Mouse (Mus musculus): ENCODE measurements at regions not wholly inside any gene's neighbourhood (a gene's known extent, or its start where the extent isn't known, plus 50 kb on each side); places are given as distances from the start of the nearest gene placed in this dataset.

DNA sequence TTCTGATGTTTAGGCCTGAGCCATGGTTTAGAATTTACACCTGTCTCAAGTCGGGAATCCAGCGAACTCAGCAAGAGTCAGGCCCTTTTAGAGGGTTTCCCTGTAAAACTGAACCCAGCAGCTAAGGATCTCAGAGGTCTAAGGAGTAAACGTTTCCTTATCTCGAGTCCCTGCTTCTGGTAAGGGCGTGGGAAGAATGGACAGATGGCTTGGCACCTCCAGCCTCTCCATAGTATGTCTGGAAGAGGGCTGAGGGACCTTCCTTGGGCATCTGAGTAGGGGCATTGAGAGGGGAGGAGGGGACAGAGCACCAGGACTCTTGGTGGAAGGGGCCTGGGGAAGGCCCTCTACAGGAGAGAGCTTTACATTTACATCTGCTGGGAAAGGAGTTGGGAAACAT lies 123.6 kb upstream of the Kit start:
- no peaks in the 10 kb centered on the region for H3K36me3 ChIP-seq (ENCODE audit: control insufficient read depth, insufficient read depth, low read length)
- intact Hi-C loops (cut with DNase I) = no loop called here
- H3K4me1 ChIP-seq (ENCODE audit: control insufficient read depth, insufficient read depth, low read length) = no peaks in the 10 kb centered on the region
- 57% methylated on average over 5 of the region's 5 CpGs for WGBS
- no peak overlapping the region for H3K9ac ChIP-seq (ENCODE audit: low read depth, low read length)
- no peaks in the 10 kb centered on the region for H3K27me3 ChIP-seq (ENCODE audit: control insufficient read depth, insufficient read depth, low read length)
- TF ChIP-seq EP300 (IDR thresholded peaks at IDR 0.05; ENCODE audit: insufficient read depth, low read depth, low read length) (no peak), POLR2A (IDR thresholded peaks at IDR 0.05; ENCODE audit: insufficient read depth, low read depth, low read length) (no peak), CTCF (IDR thresholded peaks at IDR 0.05) (no peak)
- H3K79me2 ChIP-seq (replicated peaks; ENCODE audit: control insufficient read depth, insufficient read depth, low read length) = no peaks in the 10 kb centered on the region
- DNase-seq = no peak
- H3K27ac ChIP-seq = no peak overlapping the region
- no peak overlapping the region for H3K4me3 ChIP-seq

DNA sequence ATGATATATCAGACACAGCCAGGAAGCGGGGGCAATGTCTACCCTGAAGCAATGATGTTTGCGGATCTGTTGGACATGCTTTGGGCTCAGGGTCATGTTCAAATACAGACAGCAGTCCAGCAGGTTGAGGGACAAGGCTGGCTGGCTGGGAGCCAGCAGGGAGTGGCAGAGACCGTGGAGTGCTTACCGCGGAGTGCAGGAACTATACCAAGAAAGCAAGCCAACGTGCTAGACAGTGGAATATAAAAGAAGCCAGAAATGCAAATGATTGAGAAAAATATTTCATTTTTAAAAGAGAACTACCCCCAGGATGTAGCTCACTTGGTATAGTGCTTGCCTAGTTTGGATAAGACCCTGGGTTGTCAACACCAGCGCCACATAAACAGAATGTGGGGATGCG lies 123.0 kb upstream of the Kit start:
- WGBS = 47% methylated on average over 8 of the region's 8 CpGs
- intact Hi-C loops (cut with DNase I) = no loop called here
- H3K36me3 ChIP-seq (ENCODE audit: control insufficient read depth, insufficient read depth, low read length) = no peaks in the 10 kb centered on the region
- no peak overlapping the region for H3K27ac ChIP-seq
- H3K9ac ChIP-seq (ENCODE audit: low read depth, low read length) = no peak overlapping the region
- no peak overlapping the region for H3K4me3 ChIP-seq
- peak in 1 of 2 experiments; percentile 8 for DNase-seq
- H3K79me2 ChIP-seq (replicated peaks; ENCODE audit: control insufficient read depth, insufficient read depth, low read length) = no peaks in the 10 kb centered on the region
- H3K4me1 ChIP-seq (ENCODE audit: control insufficient read depth, insufficient read depth, low read length) = no peaks in the 10 kb centered on the region
- TF ChIP-seq POLR2A (IDR thresholded peaks at IDR 0.05; ENCODE audit: insufficient read depth, low read depth, low read length) (no peak), EP300 (IDR thresholded peaks at IDR 0.05; ENCODE audit: insufficient read depth, low read depth, low read length) (no peak), CTCF (IDR thresholded peaks at IDR 0.05) (no peak)
- no peaks in the 10 kb centered on the region for H3K27me3 ChIP-seq (ENCODE audit: control insufficient read depth, insufficient read depth, low read length)

DNA sequence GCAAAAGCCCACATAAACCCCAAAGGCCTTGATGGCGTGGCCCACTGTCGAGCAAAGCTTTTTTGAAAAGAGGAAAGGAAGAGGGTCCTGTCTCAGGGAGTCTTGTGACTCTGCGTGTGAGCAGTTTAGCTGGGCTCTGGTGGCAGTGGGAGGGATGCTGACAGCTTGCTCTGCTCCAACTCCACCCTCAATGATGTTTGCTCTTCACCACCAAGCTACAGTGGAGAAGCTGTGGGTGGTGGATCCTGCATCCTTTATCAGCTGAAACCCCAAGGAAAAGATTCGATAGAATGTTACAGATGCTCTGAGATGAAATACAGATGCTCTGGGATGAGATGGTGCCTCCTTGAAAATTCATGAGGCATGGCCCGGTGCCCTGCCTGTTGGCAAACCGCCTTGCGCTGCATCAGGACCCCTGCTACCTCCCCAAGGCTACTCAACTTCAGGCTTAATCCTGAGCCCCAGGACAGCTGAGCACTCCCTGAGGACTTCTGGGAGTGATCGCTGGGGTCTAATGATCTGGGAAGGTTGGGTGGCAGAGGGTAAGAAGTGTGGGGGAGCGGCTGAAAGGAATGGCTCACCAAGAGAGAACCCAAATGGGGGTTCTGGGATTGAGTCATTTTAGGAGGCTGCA lies 120.8 kb upstream of the Kit start:
- no peaks in the 10 kb centered on the region for H3K27me3 ChIP-seq (ENCODE audit: control insufficient read depth, insufficient read depth, low read length)
- TF ChIP-seq EP300 (IDR thresholded peaks at IDR 0.05; ENCODE audit: insufficient read depth, low read depth, low read length) (no peak), CTCF (IDR thresholded peaks at IDR 0.05) (no peak), POLR2A (IDR thresholded peaks at IDR 0.05; ENCODE audit: insufficient read depth, low read depth, low read length) (no peak)
- no peaks in the 10 kb centered on the region for H3K4me1 ChIP-seq (ENCODE audit: control insufficient read depth, insufficient read depth, low read length)
- no peak for DNase-seq
- no peaks in the 10 kb centered on the region for H3K79me2 ChIP-seq (replicated peaks; ENCODE audit: control insufficient read depth, insufficient read depth, low read length)
- H3K4me3 ChIP-seq = no peak overlapping the region
- intact Hi-C loops (cut with DNase I) = no loop called here
- WGBS = 74% methylated on average over 9 of the region's 9 CpGs
- H3K36me3 ChIP-seq (ENCODE audit: control insufficient read depth, insufficient read depth, low read length) = no peaks in the 10 kb centered on the region
- H3K9ac ChIP-seq (ENCODE audit: low read depth, low read length) = no peak overlapping the region
- no peak overlapping the region for H3K27ac ChIP-seq

DNA sequence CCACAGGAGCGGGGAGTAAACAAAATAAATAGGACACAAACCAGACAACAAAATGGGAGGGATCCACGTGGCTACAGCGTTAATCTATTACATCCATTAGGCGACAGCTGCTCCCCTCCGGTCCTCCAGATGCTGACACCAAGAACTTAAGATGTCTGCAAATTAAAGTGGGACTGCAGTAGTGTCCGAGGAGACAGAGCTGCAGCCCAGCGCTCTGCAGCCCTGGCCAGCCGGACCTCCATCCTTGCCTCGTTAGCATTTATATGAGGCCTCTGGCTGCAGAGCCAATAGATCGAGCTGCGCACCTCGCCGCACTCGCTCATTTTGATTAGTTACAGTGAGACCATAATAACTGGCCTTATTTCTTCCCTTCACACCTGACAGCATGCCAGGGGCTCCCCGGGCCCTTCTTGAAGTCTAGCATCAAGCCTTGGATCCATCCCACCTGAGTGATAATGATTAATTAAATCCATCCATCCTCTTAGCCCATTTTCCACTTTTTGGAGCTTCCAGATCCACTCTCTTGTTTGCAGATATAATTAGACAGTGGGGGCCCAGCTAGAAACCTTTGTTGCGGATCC lies 119.7 kb upstream of the Kit start:
- no peak for TF ChIP-seq EP300 (IDR thresholded peaks at IDR 0.05; ENCODE audit: insufficient read depth, low read depth, low read length)
- TF ChIP-seq POLR2A (IDR thresholded peaks at IDR 0.05; ENCODE audit: insufficient read depth, low read depth, low read length) = no peak
- no peak for TF ChIP-seq CTCF (IDR thresholded peaks at IDR 0.05)
- Histone ChIP-seq H3K4me3 (no peak overlapping the region), H3K27ac (no peak overlapping the region), H3K4me1 (ENCODE audit: control insufficient read depth, insufficient read depth, low read length) (no peaks in the 10 kb centered on the region), H3K79me2 (replicated peaks; ENCODE audit: control insufficient read depth, insufficient read depth, low read length) (no peaks in the 10 kb centered on the region), H3K27me3 (ENCODE audit: control insufficient read depth, insufficient read depth, low read length) (no peaks in the 10 kb centered on the region), H3K9ac (ENCODE audit: low read depth, low read length) (no peak overlapping the region), H3K36me3 (ENCODE audit: control insufficient read depth, insufficient read depth, low read length) (no peaks in the 10 kb centered on the region)
- intact Hi-C loops (cut with DNase I) = no loop called here
- DNase-seq = no peak
- 87% methylated on average over 16 of the region's 16 CpGs for WGBS

- Histone ChIP-seq H3K79me2 (replicated peaks; ENCODE audit: control insufficient read depth, insufficient read depth, low read length) (no peaks in the 10 kb centered on the region), H3K27ac (no peak overlapping the region), H3K9ac (ENCODE audit: low read depth, low read length) (no peak overlapping the region), H3K27me3 (ENCODE audit: control insufficient read depth, insufficient read depth, low read length) (no peaks in the 10 kb centered on the region), H3K36me3 (ENCODE audit: control insufficient read depth, insufficient read depth, low read length) (no peaks in the 10 kb centered on the region), H3K4me1 (ENCODE audit: control insufficient read depth, insufficient read depth, low read length) (no peaks in the 10 kb centered on the region), H3K4me3 (no peak overlapping the region)
- DNase-seq = no peak
- TF ChIP-seq CTCF (IDR thresholded peaks at IDR 0.05) = no peak
- intact Hi-C loops (cut with DNase I) = loop anchor here (2.0 kb wide), 1 partner anchor 37 kb away; no protein-coding TSS in a partner anchor
- 83% methylated on average over 6 of the region's 6 CpGs for WGBS
These were observed 117.3 kb upstream of the Kit start for GRCm38 (mm10) chr5:75457403-75457802.

DNA sequence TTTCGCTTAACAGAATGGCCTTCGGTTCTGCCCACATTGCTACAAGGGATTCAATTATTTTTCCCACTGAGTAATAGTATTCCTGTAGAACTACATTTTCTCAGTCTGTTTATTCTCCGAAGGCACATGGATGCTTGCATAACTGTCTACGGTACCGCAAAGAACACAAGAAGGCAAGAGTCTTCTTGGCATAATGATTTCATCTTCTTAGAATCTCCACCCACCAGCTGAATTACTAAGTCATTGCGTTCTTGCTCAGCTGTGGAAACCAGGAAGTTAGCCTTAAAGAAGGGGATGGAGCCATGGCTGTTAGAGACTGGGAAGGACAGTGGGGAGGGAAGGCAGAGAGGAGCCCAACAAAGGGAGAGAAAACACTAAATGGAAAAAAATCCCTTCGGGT lies 116.4 kb upstream of the Kit start:
- H3K9ac ChIP-seq (ENCODE audit: low read depth, low read length) = no peak overlapping the region
- TF ChIP-seq EP300 (IDR thresholded peaks at IDR 0.05; ENCODE audit: insufficient read depth, low read depth, low read length) (no peak), POLR2A (IDR thresholded peaks at IDR 0.05; ENCODE audit: insufficient read depth, low read depth, low read length) (no peak), CTCF (IDR thresholded peaks at IDR 0.05) (no peak)
- no peak for DNase-seq
- H3K79me2 ChIP-seq (replicated peaks; ENCODE audit: control insufficient read depth, insufficient read depth, low read length) = no peaks in the 10 kb centered on the region
- no peak overlapping the region for H3K27ac ChIP-seq
- no peak overlapping the region for H3K4me3 ChIP-seq
- no peaks in the 10 kb centered on the region for H3K27me3 ChIP-seq (ENCODE audit: control insufficient read depth, insufficient read depth, low read length)
- 88% methylated on average over 7 of the region's 7 CpGs for WGBS
- H3K36me3 ChIP-seq (ENCODE audit: control insufficient read depth, insufficient read depth, low read length) = no peaks in the 10 kb centered on the region
- intact Hi-C loops (cut with DNase I) = no loop called here
- no peaks in the 10 kb centered on the region for H3K4me1 ChIP-seq (ENCODE audit: control insufficient read depth, insufficient read depth, low read length)

All from heart, adult 2 months (tissue).